Mouse (Mus musculus): Measurements from ENCODE around the gene Rimbp2. TPM values are rescaled to one million over a fixed set of nuclear protein-coding genes. Genes with fewer than 3 reads are reported as not detected.

Gene Rimbp2
- polyA plus RNA-seq, 1 experiment from 2014 or later = 0.27 TPM

DNA sequence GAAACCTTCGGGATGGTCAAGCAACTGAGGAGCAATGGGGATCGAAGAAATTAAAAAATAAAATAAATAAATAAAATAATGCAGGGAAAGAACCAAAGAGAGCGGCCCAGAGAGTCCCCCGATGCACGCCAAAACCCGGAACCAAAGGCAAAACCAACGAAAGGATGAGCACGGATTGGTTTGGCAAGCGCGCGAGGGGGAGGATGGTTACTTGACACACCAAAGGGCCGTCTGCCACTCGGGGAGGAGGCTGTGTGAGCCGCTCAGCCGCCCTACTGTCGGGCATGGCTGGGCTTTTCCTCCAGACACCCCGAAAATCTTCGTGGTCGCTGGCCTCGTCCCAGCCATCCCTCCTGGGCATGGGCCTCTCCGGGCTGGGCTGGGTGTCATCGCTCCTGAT, 171.7 kb downstream of the Rimbp2 start:
- Histone ChIP-seq H3K4me3 (ENCODE audit: low read length) (no peak overlapping the region), H3K4me2 (replicated peaks; ENCODE audit: low read depth, low read length) (no peak overlapping the region; the same call in 1 of the 2 replicates), H3K9ac (ENCODE audit: low read depth, low read length) (no peak overlapping the region), H3K4me1 (ENCODE audit: control insufficient read depth, insufficient read depth, low read length) (no peaks in the 10 kb centered on the region), H3K27me3 (ENCODE audit: control insufficient read depth, insufficient read depth, low read length) (no peaks in the 10 kb centered on the region), H3K36me3 (ENCODE audit: control insufficient read depth, insufficient read depth, low read length) (no peaks in the 10 kb centered on the region), H3K27ac (ENCODE audit: low read depth, low read length) (no peak overlapping the region), H3K9me3 (ENCODE audit: control insufficient read depth, low read length) (0 out of 2 replicates have a peak, but pooled peaks cover 2% of the 10 kb centered on the region)
- no peak for ATAC-seq (ENCODE audit: low FRiP score, low TSS enrichment)
- WGBS = 71% methylated on average over 22 of the region's 22 CpGs

DNA sequence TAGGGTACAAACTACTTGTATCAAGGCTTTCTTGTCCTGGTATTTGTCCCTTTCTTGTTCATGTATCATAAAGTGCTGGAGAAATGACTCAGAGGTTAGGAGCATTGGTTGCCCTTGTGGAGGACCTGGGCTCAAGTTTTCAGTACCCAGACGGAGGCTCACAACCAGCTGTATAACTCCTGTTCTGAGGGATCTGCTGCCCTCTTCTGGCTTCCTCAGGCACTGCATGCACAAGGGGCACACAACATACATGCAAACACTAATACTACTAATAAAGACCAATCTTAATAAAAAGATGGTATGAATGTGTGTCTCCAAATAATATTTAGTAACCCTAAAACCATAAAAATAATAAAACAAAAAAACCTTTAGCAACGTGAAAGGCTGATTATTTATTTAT, 176.9 kb downstream of the Rimbp2 start:
- WGBS = 73% methylated on average over 2 of the region's 2 CpGs
- Histone ChIP-seq H3K27me3 (ENCODE audit: control insufficient read depth, insufficient read depth, low read length) (no peaks in the 10 kb centered on the region), H3K9me3 (ENCODE audit: control insufficient read depth, low read length) (0 out of 2 replicates have a peak, but pooled peaks cover 2% of the 10 kb centered on the region), H3K4me2 (replicated peaks; ENCODE audit: low read depth, low read length) (no peak overlapping the region), H3K4me3 (ENCODE audit: low read length) (no peak overlapping the region), H3K4me1 (ENCODE audit: control insufficient read depth, insufficient read depth, low read length) (no peaks in the 10 kb centered on the region), H3K27ac (ENCODE audit: low read depth, low read length) (no peak overlapping the region), H3K36me3 (ENCODE audit: control insufficient read depth, insufficient read depth, low read length) (no peaks in the 10 kb centered on the region), H3K9ac (ENCODE audit: low read depth, low read length) (no peak overlapping the region)
- no peak for ATAC-seq (ENCODE audit: low FRiP score, low TSS enrichment)

DNA sequence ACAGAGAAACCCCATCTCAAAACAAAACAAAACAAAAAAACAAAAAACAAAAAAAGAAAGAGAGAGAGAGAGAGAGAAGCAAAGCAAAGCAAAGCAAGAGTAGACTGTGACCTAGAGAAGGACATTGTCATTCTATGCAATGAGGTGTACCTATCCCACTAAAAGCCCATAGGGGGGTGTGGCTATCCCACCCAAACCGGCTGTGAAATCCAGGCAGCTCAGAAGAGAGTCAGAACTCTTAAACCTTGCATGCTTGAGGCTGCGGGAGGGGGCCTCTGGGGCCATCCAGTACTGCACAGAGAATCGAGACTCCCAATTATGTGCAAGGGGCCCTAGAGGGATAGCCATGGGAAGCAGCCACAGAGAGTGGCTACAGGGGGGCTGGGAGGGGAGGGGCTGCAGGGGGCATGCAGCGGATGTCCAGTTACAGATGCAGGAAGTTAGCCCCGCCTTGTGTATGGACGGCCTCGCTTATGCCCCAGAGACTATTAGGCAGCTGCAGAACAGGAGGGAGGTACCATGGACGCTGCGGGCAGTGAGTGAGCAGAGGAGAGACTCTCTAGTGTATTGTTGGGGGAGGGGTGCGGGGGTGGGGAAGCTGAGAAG, 184.2 kb downstream of the Rimbp2 start:
- Histone ChIP-seq H3K9ac (ENCODE audit: low read depth, low read length) (peak overlapping the region; percentile 18; the same call in 1 of the 2 replicates), H3K4me1 (ENCODE audit: control insufficient read depth, insufficient read depth, low read length) (0 out of 2 replicates have a peak, but pooled peaks cover 3% of the 10 kb centered on the region), H3K9me3 (ENCODE audit: control insufficient read depth, low read length) (no peaks in the 10 kb centered on the region), H3K4me2 (replicated peaks; ENCODE audit: low read depth, low read length) (peak overlapping the region; percentile 34), H3K4me3 (ENCODE audit: low read length) (peak overlapping the region; percentile 17; the same call in 1 of the 2 replicates), H3K27ac (ENCODE audit: low read depth, low read length) (no peak overlapping the region), H3K36me3 (ENCODE audit: control insufficient read depth, insufficient read depth, low read length) (no peaks in the 10 kb centered on the region), H3K27me3 (ENCODE audit: control insufficient read depth, insufficient read depth, low read length) (no peaks in the 10 kb centered on the region)
- WGBS = 8% methylated on average over 10 of the region's 10 CpGs
- ATAC-seq (ENCODE audit: low FRiP score, low TSS enrichment) = peak; percentile 89

DNA sequence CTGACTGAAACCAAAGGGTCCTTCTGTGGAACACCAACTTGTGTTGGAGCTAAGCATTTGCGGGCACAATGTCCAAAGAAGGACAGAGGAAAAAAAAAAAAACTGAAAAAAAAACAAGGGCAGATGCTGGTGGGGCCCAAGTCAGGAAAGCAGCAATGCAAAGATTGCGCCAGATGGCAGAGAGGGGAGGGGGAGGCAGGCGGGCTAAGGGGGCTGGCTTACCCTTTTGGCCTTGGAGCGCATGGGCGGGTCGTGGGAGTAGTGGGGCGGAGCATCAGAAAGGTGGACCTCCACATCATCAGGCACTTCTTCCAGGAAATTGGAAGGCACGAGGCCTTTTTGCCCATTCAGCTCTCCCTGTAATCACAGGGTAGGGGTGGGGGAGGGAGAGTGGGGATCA, 192.2 kb downstream of the Rimbp2 start:
- no peaks in the 10 kb centered on the region for H3K9me3 ChIP-seq (ENCODE audit: control insufficient read depth, low read length)
- peaks cover 4% of the 10 kb centered on the region; the same call in 1 of the 2 replicates for H3K4me1 ChIP-seq (ENCODE audit: control insufficient read depth, insufficient read depth, low read length)
- no peak overlapping the region for H3K4me2 ChIP-seq (replicated peaks; ENCODE audit: low read depth, low read length)
- no peak for ATAC-seq (ENCODE audit: low FRiP score, low TSS enrichment)
- H3K4me3 ChIP-seq (ENCODE audit: low read length) = no peak overlapping the region
- WGBS = 28% methylated on average over 8 of the region's 8 CpGs
- H3K27ac ChIP-seq (ENCODE audit: low read depth, low read length) = no peak overlapping the region
- no peaks in the 10 kb centered on the region for H3K27me3 ChIP-seq (ENCODE audit: control insufficient read depth, insufficient read depth, low read length)
- H3K9ac ChIP-seq (ENCODE audit: low read depth, low read length) = no peak overlapping the region
- H3K36me3 ChIP-seq (ENCODE audit: control insufficient read depth, insufficient read depth, low read length) = no peaks in the 10 kb centered on the region

DNA sequence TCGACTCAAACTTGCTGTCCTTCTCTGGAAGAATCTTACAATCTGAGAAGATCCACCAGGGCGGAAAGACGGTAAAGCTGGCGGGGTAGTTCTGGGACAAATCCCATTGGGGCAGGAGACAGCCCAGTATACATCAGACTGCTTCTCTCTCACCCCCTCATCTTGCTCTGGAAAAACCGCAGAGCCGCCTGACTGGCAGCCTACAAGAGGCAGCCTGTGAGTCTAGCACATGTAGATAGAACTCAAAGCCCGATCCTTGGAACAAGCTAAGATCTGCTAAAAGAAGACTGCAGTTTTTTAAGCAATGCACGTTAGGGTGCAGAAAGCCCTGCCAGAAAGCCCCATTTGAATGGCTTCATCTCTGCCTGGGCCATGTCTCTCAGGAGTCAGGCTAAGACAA, 207.0 kb downstream of the Rimbp2 start:
- H3K4me2 ChIP-seq (replicated peaks; ENCODE audit: low read depth, low read length) = no peak overlapping the region
- H3K27ac ChIP-seq (ENCODE audit: low read depth, low read length) = no peak overlapping the region
- H3K4me3 ChIP-seq (ENCODE audit: low read length) = no peak overlapping the region
- H3K9ac ChIP-seq (ENCODE audit: low read depth, low read length) = no peak overlapping the region
- H3K4me1 ChIP-seq (ENCODE audit: control insufficient read depth, insufficient read depth, low read length) = no peaks in the 10 kb centered on the region
- H3K27me3 ChIP-seq (ENCODE audit: control insufficient read depth, insufficient read depth, low read length) = no peaks in the 10 kb centered on the region
- WGBS = 88% methylated on average over 8 of the region's 8 CpGs
- no peaks in the 10 kb centered on the region for H3K36me3 ChIP-seq (ENCODE audit: control insufficient read depth, insufficient read depth, low read length)
- H3K9me3 ChIP-seq (ENCODE audit: control insufficient read depth, low read length) = no peaks in the 10 kb centered on the region
- no peak for ATAC-seq (ENCODE audit: low FRiP score, low TSS enrichment)

DNA sequence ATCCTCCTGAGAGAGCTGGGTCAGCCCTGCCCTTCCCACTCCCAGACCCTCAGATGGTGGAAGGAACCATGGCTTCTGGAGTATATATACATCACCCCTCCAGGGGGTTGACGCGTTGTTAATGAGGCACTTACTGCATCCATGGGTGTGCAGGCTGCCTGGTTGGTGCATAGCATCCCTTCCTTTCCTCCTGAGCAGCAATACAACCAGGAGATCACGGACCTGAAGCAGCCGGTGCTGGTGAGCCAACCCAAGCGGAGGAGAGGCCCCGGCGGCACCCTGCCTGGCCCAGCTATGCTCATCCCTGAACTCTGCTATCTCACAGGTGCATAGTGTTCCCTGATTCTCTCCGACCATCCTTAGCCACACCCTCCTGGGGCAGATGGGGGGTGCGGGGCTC, 208.1 kb downstream of the Rimbp2 start:
- H3K9ac ChIP-seq (ENCODE audit: low read depth, low read length) = no peak overlapping the region
- no peaks in the 10 kb centered on the region for H3K4me1 ChIP-seq (ENCODE audit: control insufficient read depth, insufficient read depth, low read length)
- H3K9me3 ChIP-seq (ENCODE audit: control insufficient read depth, low read length) = no peaks in the 10 kb centered on the region
- no peak overlapping the region for H3K27ac ChIP-seq (ENCODE audit: low read depth, low read length)
- no peak overlapping the region for H3K4me3 ChIP-seq (ENCODE audit: low read length)
- no peak for ATAC-seq (ENCODE audit: low FRiP score, low TSS enrichment)
- 79% methylated on average over 9 of the region's 9 CpGs for WGBS
- H3K27me3 ChIP-seq (ENCODE audit: control insufficient read depth, insufficient read depth, low read length) = no peaks in the 10 kb centered on the region
- no peaks in the 10 kb centered on the region for H3K36me3 ChIP-seq (ENCODE audit: control insufficient read depth, insufficient read depth, low read length)
- H3K4me2 ChIP-seq (replicated peaks; ENCODE audit: low read depth, low read length) = no peak overlapping the region

DNA sequence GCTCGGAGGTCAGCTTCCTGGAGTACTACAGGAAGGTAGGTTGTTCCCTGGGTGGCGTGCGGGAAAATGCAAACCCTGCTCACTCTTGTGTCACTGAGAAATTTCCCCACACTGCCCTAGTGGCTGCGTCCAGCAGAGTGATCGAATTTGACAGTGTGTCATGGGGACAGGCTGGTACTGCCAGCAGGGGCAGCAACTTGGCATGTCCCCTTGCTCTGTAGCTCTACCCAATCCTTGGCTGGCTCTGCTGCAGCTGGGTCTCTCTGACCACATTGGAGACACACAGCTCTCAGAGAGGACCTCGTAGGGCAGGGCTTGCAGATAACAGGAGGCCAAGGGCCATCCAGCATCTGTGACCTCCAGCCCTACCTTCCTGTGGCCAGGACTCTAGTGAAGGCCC, 208.9 kb downstream of the Rimbp2 start:
- H3K4me3 ChIP-seq (ENCODE audit: low read length) = no peak overlapping the region
- no peaks in the 10 kb centered on the region for H3K27me3 ChIP-seq (ENCODE audit: control insufficient read depth, insufficient read depth, low read length)
- H3K4me1 ChIP-seq (ENCODE audit: control insufficient read depth, insufficient read depth, low read length) = no peaks in the 10 kb centered on the region
- H3K27ac ChIP-seq (ENCODE audit: low read depth, low read length) = no peak overlapping the region
- no peaks in the 10 kb centered on the region for H3K9me3 ChIP-seq (ENCODE audit: control insufficient read depth, low read length)
- H3K9ac ChIP-seq (ENCODE audit: low read depth, low read length) = no peak overlapping the region
- WGBS = 84% methylated on average over 6 of the region's 6 CpGs
- ATAC-seq (ENCODE audit: low FRiP score, low TSS enrichment) = no peak
- no peaks in the 10 kb centered on the region for H3K36me3 ChIP-seq (ENCODE audit: control insufficient read depth, insufficient read depth, low read length)
- H3K4me2 ChIP-seq (replicated peaks; ENCODE audit: low read depth, low read length) = no peak overlapping the region

DNA sequence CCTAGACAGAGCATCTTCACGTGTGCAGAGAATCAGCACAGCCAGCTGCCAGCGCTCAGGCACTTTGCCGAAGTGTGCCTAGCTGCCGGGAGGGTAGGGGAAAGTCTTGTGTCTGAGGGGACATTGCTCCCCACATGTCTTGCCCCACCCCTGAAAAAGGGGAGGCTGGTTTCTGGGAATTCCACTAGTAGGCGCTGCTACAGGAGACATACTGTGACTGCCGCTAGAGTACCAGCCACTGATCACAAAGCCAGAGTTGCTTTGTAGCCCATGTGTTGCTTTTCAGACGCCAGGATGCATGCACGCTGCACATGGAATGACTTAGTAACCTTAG, 213.5 kb downstream of the Rimbp2 start:
- no peak for ATAC-seq (ENCODE audit: low FRiP score, low TSS enrichment)
- H3K36me3 ChIP-seq (ENCODE audit: control insufficient read depth, insufficient read depth, low read length) = no peaks in the 10 kb centered on the region
- 42% methylated on average over 8 of the region's 8 CpGs for WGBS
- no peaks in the 10 kb centered on the region for H3K9me3 ChIP-seq (ENCODE audit: control insufficient read depth, low read length)
- no peak overlapping the region for H3K4me2 ChIP-seq (replicated peaks; ENCODE audit: low read depth, low read length)
- H3K27ac ChIP-seq (ENCODE audit: low read depth, low read length) = no peak overlapping the region
- H3K27me3 ChIP-seq (ENCODE audit: control insufficient read depth, insufficient read depth, low read length) = no peaks in the 10 kb centered on the region
- H3K4me1 ChIP-seq (ENCODE audit: control insufficient read depth, insufficient read depth, low read length) = no peaks in the 10 kb centered on the region
- no peak overlapping the region for H3K9ac ChIP-seq (ENCODE audit: low read depth, low read length)
- H3K4me3 ChIP-seq (ENCODE audit: low read length) = no peak overlapping the region

DNA sequence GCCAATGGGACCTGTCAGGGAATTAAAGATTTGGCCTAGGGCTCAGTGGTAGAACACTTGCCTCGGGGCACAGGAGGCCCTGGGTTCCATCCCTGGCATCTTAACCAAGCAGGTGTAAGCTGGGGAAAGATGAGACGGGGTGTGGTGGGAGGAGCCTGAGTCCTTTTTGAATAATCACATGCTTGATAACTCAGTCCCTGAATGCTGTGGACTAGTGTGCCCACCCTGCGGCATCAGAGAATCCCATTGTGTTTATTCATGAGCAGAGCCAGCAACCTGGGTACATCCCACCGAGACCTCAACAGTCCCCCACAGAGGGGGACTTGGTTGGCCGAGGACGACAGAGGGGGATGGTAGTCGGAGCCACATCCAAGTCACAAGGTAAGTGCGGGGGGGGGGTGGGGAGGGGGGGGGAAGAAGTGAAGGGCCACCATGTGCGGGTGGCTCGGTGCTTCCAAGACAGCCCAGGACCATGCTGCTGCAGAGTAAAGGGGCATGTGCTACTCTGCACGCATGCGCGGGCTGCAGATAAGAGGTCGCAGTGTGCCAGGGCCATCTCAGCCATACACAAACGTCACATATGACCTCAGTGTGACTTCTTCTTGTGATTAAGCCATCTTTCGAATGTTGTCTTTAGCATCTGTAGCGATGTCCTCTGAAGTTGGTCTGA, 214.0 kb downstream of the Rimbp2 start:
- ATAC-seq (ENCODE audit: low FRiP score, low TSS enrichment) = no peak
- no peak overlapping the region for H3K9ac ChIP-seq (ENCODE audit: low read depth, low read length)
- no peak overlapping the region for H3K4me2 ChIP-seq (replicated peaks; ENCODE audit: low read depth, low read length)
- H3K36me3 ChIP-seq (ENCODE audit: control insufficient read depth, insufficient read depth, low read length) = no peaks in the 10 kb centered on the region
- H3K9me3 ChIP-seq (ENCODE audit: control insufficient read depth, low read length) = no peaks in the 10 kb centered on the region
- no peak overlapping the region for H3K4me3 ChIP-seq (ENCODE audit: low read length)
- WGBS = 44% methylated on average over 16 of the region's 17 CpGs
- no peaks in the 10 kb centered on the region for H3K4me1 ChIP-seq (ENCODE audit: control insufficient read depth, insufficient read depth, low read length)
- H3K27me3 ChIP-seq (ENCODE audit: control insufficient read depth, insufficient read depth, low read length) = no peaks in the 10 kb centered on the region
- H3K27ac ChIP-seq (ENCODE audit: low read depth, low read length) = no peak overlapping the region

Data from kidney, embryonic 14.5 days (tissue).